Mouse (Mus musculus) gastrocnemius, postnatal 25 days (tissue): ENCODE results near the gene B4galnt3. TPM values are rescaled to one million over a fixed set of nuclear protein-coding genes. Genes with fewer than 3 reads are reported as not detected.
A peak's percentile ranks its signal among the peaks of the same experiment; 100 is the strongest.

Experiments
- DNase-seq: peaks from one replicate; pipeline ENCODE4 v3.0.0; 2022
- total RNA-seq, 2 experiments: library from RNA; stranded (reverse); gene quantifications; 1 replicate in 1 of 2; 2 replicates in 1 of 2; pipeline ENCODE4 v1.2.3; 2021

The B4galnt3 gene
- total RNA-seq, 2 experiments from 2014 or later = 1.4 to 1.5 TPM

- DNase-seq = no peak
Observed at GRCm38 (mm10) chr6:120219281-120219680, 75.1 kb downstream of the B4galnt3 start.

- DNase-seq = no peak
Observed at GRCm38 (mm10) chr6:120216702-120217101, 77.7 kb downstream of the B4galnt3 start.

- DNase-seq = no peak
Observed at GRCm38 (mm10) chr6:120211536-120211935, 82.8 kb downstream of the B4galnt3 start.

GRCm38 (mm10) chr6:120206586-120206985 is 87.8 kb downstream of the B4galnt3 start:
- no peak for DNase-seq

- no peak for DNase-seq
Observed at GRCm38 (mm10) chr6:120202406-120202805, 92.0 kb downstream of the B4galnt3 start.

GRCm38 (mm10) chr6:120201956-120202355 is 92.4 kb downstream of the B4galnt3 start:
- no peak for DNase-seq

- no peak for DNase-seq
Observed at GRCm38 (mm10) chr6:120199638-120200394, 94.5 kb downstream of the B4galnt3 start.

- DNase-seq = peak; percentile 62
Observed at GRCm38 (mm10) chr6:120197964-120198363, 96.4 kb downstream of the B4galnt3 start.

GRCm38 (mm10) chr6:120196837-120197236 is 97.5 kb downstream of the B4galnt3 start:
- DNase-seq = no peak

- DNase-seq = peak; percentile 56
Observed at GRCm38 (mm10) chr6:120194963-120195362, 99.4 kb downstream of the B4galnt3 start.

- DNase-seq = no peak
Observed at GRCm38 (mm10) chr6:120194305-120194704, 100.1 kb downstream of the B4galnt3 start.

- DNase-seq = no peak
Observed at GRCm38 (mm10) chr6:120193793-120194192, 100.6 kb downstream of the B4galnt3 start.

- DNase-seq = peak; percentile 74
Observed at GRCm38 (mm10) chr6:120193174-120193573, 101.2 kb downstream of the B4galnt3 start.

- DNase-seq = peak; percentile 86
Observed at GRCm38 (mm10) chr6:120192211-120192870, 102.0 kb downstream of the B4galnt3 start.

- DNase-seq = no peak
Observed at GRCm38 (mm10) chr6:120191396-120192170, 102.8 kb downstream of the B4galnt3 start.

GRCm38 (mm10) chr6:120190912-120191311 is 103.4 kb downstream of the B4galnt3 start:
- peak; percentile 66 for DNase-seq

GRCm38 (mm10) chr6:120190365-120190764 is 104.0 kb downstream of the B4galnt3 start:
- DNase-seq = no peak

GRCm38 (mm10) chr6:120189287-120189686 is 105.1 kb downstream of the B4galnt3 start:
- DNase-seq = peak; percentile 39

- peak; percentile 51 for DNase-seq
Observed at GRCm38 (mm10) chr6:120188376-120189235, 105.8 kb downstream of the B4galnt3 start.

GRCm38 (mm10) chr6:120187587-120188176 is 106.7 kb downstream of the B4galnt3 start:
- peak; percentile 37 for DNase-seq

- no peak for DNase-seq
Observed at GRCm38 (mm10) chr6:120186594-120186993, 107.8 kb downstream of the B4galnt3 start.
